Mouse (Mus musculus) MEL (cell line): ENCODE results near the gene Lama1. TPM values are rescaled to one million over a fixed set of nuclear protein-coding genes. Genes with fewer than 3 reads are reported as not detected.

Source experiments
- DNase-seq: peaks from one replicate; pipeline ENCODE4 v3.0.0; 2011; ENCODE audit warnings: low read depth, low spot score
- H3K27ac ChIP-seq: 2 replicates; pipeline ENCODE4 v1.5.1; 2012; ENCODE audit warnings: low read depth, mild to moderate bottlenecking, control low read depth, low read length, moderate library complexity; ENCODE audit not compliant: control insufficient read depth
- H3K27me3 ChIP-seq, 2 experiments: fragments of 150-350 bp in 1 of 2; sonication (generic) in 1 of 2; 2 replicates each; pipeline ENCODE4 v1.6.1; 2012; ENCODE audit warnings: low read length in 2 of 2, mild to moderate bottlenecking in 2 of 2, improper control_type of control experiment in 1 of 2, moderate library complexity in 1 of 2; ENCODE audit not compliant: insufficient read depth in 2 of 2, control insufficient read depth in 1 of 2
- H3K36me3 ChIP-seq, 2 experiments: 2 replicates each; pipeline ENCODE4 v1.6.1; 2012 to 2014; ENCODE audit warnings: low read length in 2 of 2, improper control_type of control experiment in 1 of 2, inconsistent platforms in 1 of 2, mild to moderate bottlenecking in 1 of 2; ENCODE audit not compliant: insufficient read depth in 2 of 2, control insufficient read depth in 1 of 2
- H3K4me1 ChIP-seq, 2 experiments: fragments of 150-350 bp in 1 of 2; sonication (generic) in 1 of 2; 2 replicates each; pipeline ENCODE4 v1.6.1; 2012; ENCODE audit warnings: low read length in 2 of 2, improper control_type of control experiment in 1 of 2, mild to moderate bottlenecking in 1 of 2; ENCODE audit not compliant: insufficient read depth in 2 of 2, control insufficient read depth in 1 of 2
- H3K4me3 ChIP-seq, 2 experiments: fragments of 150-350 bp in 1 of 2; sonication (generic) in 1 of 2; 2 replicates each; pipeline ENCODE4 v1.5.1; 2012; ENCODE audit warnings: low read depth in 2 of 2, low read length in 2 of 2, mild to moderate bottlenecking in 2 of 2, moderate library complexity in 2 of 2, control low read depth in 1 of 2, improper control_type of control experiment in 1 of 2; ENCODE audit not compliant: control insufficient read depth in 1 of 2, insufficient read depth in 1 of 2
- H3K79me2 ChIP-seq: 2 replicates; pipeline ENCODE4 v1.6.1; 2012; ENCODE audit warnings: mild to moderate bottlenecking, low read length, moderate library complexity; ENCODE audit not compliant: control insufficient read depth, poor library complexity, insufficient read depth
- H3K9ac ChIP-seq: 2 replicates; pipeline ENCODE4 v1.6.1; 2012; ENCODE audit warnings: low read depth, mild to moderate bottlenecking, control low read depth, low read length, moderate library complexity; ENCODE audit not compliant: control insufficient read depth, poor library complexity, severe bottlenecking
- H3K9me3 ChIP-seq: fragments of 150-350 bp; sonication (generic); replicated peaks from 2 replicates; pipeline ENCODE4 v1.6.1; 2012; ENCODE audit warnings: mild to moderate bottlenecking, low read length, improper control_type of control experiment, moderate library complexity; ENCODE audit not compliant: insufficient read depth
- E2F4 ChIP-seq: IDR thresholded peaks from 2 replicates; pipeline ENCODE4 v1.6.1; 2011; ENCODE audit warnings: low read depth, low read length, improper control_type of control experiment, borderline replicate concordance
- ETS1 ChIP-seq: IDR thresholded peaks from 2 replicates; pipeline ENCODE4 v1.6.1; 2012; ENCODE audit warnings: low read depth, mild to moderate bottlenecking, inconsistent platforms, low read length, improper control_type of control experiment, moderate library complexity
- HCFC1 ChIP-seq: IDR thresholded peaks from 2 replicates; pipeline ENCODE4 v1.6.1; 2012; ENCODE audit warnings: low read depth, mild to moderate bottlenecking, inconsistent platforms, low read length, improper control_type of control experiment, moderate library complexity
- MEF2A ChIP-seq: IDR thresholded peaks from 2 replicates; pipeline ENCODE4 v1.6.1; 2014; ENCODE audit warnings: low read depth, mild to moderate bottlenecking, inconsistent platforms, low read length, improper control_type of control experiment; ENCODE audit not compliant: poor library complexity, insufficient replicate concordance, severe bottlenecking; ENCODE audit errors: extremely low read depth
- MXI1 ChIP-seq: IDR thresholded peaks from 2 replicates; pipeline ENCODE4 v1.6.1; 2011; ENCODE audit warnings: mild to moderate bottlenecking, low read depth, low read length, improper control_type of control experiment
- MYB ChIP-seq: IDR thresholded peaks from 2 replicates; pipeline ENCODE4 v1.6.1; 2011; ENCODE audit warnings: mild to moderate bottlenecking, low read depth, low read length, improper control_type of control experiment
- MYC ChIP-seq: IDR thresholded peaks from 2 replicates; pipeline ENCODE4 v1.6.1; 2011; ENCODE audit warnings: low read depth, mild to moderate bottlenecking, low read length, improper control_type of control experiment, moderate library complexity
- NELFE ChIP-seq: IDR thresholded peaks from 2 replicates; pipeline ENCODE4 v1.6.1; 2011; ENCODE audit warnings: low read depth, low read length, improper control_type of control experiment
- NRF1 ChIP-seq: IDR thresholded peaks from 2 replicates; pipeline ENCODE4 v1.6.1; 2014; ENCODE audit warnings: low read depth, mild to moderate bottlenecking, inconsistent platforms, low read length, improper control_type of control experiment, moderate library complexity; ENCODE audit not compliant: poor library complexity, insufficient read depth, severe bottlenecking
- POLR2A ChIP-seq, 2 experiments: IDR thresholded peaks; 2 replicates each; pipeline ENCODE4 v1.6.1; 2011 to 2012; ENCODE audit warnings: low read length in 2 of 2, mild to moderate bottlenecking in 2 of 2, control low read depth in 1 of 2, improper control_type of control experiment in 1 of 2, low read depth in 1 of 2, moderate library complexity in 1 of 2; ENCODE audit not compliant: control insufficient read depth in 1 of 2, insufficient read depth in 1 of 2, poor library complexity in 1 of 2
- RCOR1 ChIP-seq: IDR thresholded peaks from 2 replicates; pipeline ENCODE4 v1.6.1; 2012; ENCODE audit warnings: low read depth, mild to moderate bottlenecking, inconsistent platforms, low read length, improper control_type of control experiment
- UBTF ChIP-seq: IDR thresholded peaks from 2 replicates; pipeline ENCODE4 v1.6.1; 2012; ENCODE audit warnings: low read depth, mild to moderate bottlenecking, inconsistent platforms, low read length, improper control_type of control experiment, moderate library complexity, borderline replicate concordance; ENCODE audit not compliant: insufficient read depth
- ZMIZ1 ChIP-seq: IDR thresholded peaks from 2 replicates; pipeline ENCODE4 v1.6.1; 2012; ENCODE audit warnings: low read depth, mild to moderate bottlenecking, inconsistent platforms, low read length, improper control_type of control experiment, moderate library complexity
- polyA plus RNA-seq, 2 experiments: library from polyadenylated mRNA; stranded (reverse) in 1 of 2; unstranded in 1 of 2; fragments of >175 nt in 1 of 2; fragments of >200 nt in 1 of 2; gene quantifications; 2 replicates each; pipeline versions ENCODE4 v1.2.1 to v1.2.4; 2012; ENCODE audit warnings: low replicate concordance in 2 of 2, low read depth in 1 of 2; ENCODE audit not compliant: insufficient read length in 2 of 2, insufficient read depth in 1 of 2, missing spikeins in 1 of 2
- total RNA-seq: library from RNA; depleted of rRNA; stranded (reverse); fragments of 300-350 nt; gene quantifications from 2 replicates; pipeline ENCODE4 v1.2.3, GENCODE M21; 2012

The Lama1 gene
- total and polyA plus RNA-seq, 3 experiments = not detected

DNA sequence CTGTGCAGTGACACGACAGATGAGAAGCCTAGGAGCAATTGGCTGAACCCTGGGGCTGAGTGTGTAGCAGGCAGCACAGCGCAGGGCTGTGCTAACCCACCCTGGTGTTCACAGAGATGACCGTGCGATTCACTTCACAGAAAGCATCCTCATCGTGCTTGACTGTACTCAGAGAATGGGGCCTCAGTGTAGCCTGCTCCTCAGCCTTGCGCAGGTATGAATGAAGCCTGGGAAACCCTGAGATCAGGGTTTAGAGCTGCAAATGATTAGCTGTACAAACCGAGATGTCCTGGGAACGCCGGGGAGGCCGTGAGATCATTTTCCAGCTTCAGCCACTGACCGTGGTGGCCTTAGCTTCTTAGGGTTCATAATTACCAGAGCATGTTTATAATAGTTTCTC is 29.5 kb downstream of the Lama1 start:
- no peak overlapping the region for H3K27ac ChIP-seq
- no peaks in the 10 kb centered on the region for H3K36me3 ChIP-seq
- no peaks in the 10 kb centered on the region for H3K79me2 ChIP-seq
- no peak for DNase-seq
- H3K9ac ChIP-seq = no peak overlapping the region
- TF ChIP-seq MYB (no peak), NELFE (no peak)
- H3K4me3 ChIP-seq = no peak overlapping the region
- no peaks in the 10 kb centered on the region for H3K9me3 ChIP-seq
- H3K27me3 ChIP-seq = no peaks in the 10 kb centered on the region
- H3K4me1 ChIP-seq = no peaks in the 10 kb centered on the region

- no peak overlapping the region for H3K27ac ChIP-seq
- H3K36me3 ChIP-seq = no peaks in the 10 kb centered on the region
- no peak overlapping the region for H3K9ac ChIP-seq
- no peaks in the 10 kb centered on the region for H3K27me3 ChIP-seq
- no peak for TF ChIP-seq NRF1
- H3K9me3 ChIP-seq = no peaks in the 10 kb centered on the region
- no peaks in the 10 kb centered on the region for H3K79me2 ChIP-seq
- no peak overlapping the region for H3K4me3 ChIP-seq
- H3K4me1 ChIP-seq = no peaks in the 10 kb centered on the region
- no peak for DNase-seq
Observed at GRCm38 (mm10) chr17:67728751-67729150, 31.7 kb downstream of the Lama1 start.

DNA sequence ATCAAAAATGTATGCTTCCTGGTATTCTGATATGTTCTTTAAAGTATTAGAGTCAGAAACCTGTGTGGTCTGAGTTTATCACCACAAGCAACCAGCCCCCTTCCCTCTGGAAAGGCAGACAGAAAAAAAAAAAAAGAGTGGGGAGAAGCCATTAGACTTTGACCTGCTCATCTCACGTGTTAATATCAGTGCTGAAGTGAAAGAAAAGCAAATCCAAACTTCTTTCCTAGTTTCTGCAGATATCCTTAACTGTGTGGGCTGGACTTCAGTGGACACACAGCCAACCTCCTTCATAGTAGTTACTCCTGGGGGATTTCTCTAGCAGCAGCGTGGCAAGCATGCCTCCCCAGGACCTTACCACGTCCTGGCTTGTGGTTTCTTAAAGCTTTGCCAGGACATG is 34.0 kb downstream of the Lama1 start:
- H3K27me3 ChIP-seq = no peaks in the 10 kb centered on the region
- H3K27ac ChIP-seq = no peak overlapping the region
- TF ChIP-seq E2F4 (no peak), HCFC1 (no peak), UBTF (no peak), MXI1 (no peak), ZMIZ1 (no peak), MYC (no peak), MEF2A (no peak), ETS1 (no peak), POLR2A (IDR thresholded peaks at IDR 0.05; ENCODE audit: control insufficient read depth in 1 of 2, insufficient read depth in 1 of 2, low read depth in 1 of 2, low read length in 2 of 2, poor library complexity in 1 of 2) (no peak), NELFE (no peak), RCOR1 (no peak)
- no peak overlapping the region for H3K4me3 ChIP-seq
- no peak for DNase-seq
- no peaks in the 10 kb centered on the region for H3K79me2 ChIP-seq
- H3K9ac ChIP-seq = no peak overlapping the region
- no peaks in the 10 kb centered on the region for H3K36me3 ChIP-seq
- H3K9me3 ChIP-seq = no peaks in the 10 kb centered on the region
- no peaks in the 10 kb centered on the region for H3K4me1 ChIP-seq
